Mouse (Mus musculus) mouse trophoblast stem cell (cell line): ENCODE measurements around the gene Msantd1.

ENCODE experiments used
- in situ Hi-C, 2 experiments: fragments of 300-500 bp; cut with MseI, MboI; formaldehyde crosslinking; loops; 2 replicates in 1 of 2; 3 replicates in 1 of 2; pipeline ENCODE4 v1.15.1; 2025

Gene Msantd1

GRCm38 (mm10) chr5:34923920-34924319 is 16.1 kb downstream of the Msantd1 start:
- in situ Hi-C loops, result no loop called here

- in situ Hi-C loops, result no loop called here
These were observed 16.7 kb downstream of the Msantd1 start for GRCm38 (mm10) chr5:34924519-34924918.

GRCm38 (mm10) chr5:34927648-34928047 is 19.8 kb downstream of the Msantd1 start:
- in situ Hi-C loops, result no loop called here

GRCm38 (mm10) chr5:34930151-34930975 is 22.6 kb downstream of the Msantd1 start:
- in situ Hi-C loops, result no loop called here

GRCm38 (mm10) chr5:34931091-34931490 is 23.3 kb downstream of the Msantd1 start:
- in situ Hi-C loops, result no loop called here

- in situ Hi-C loops, result no loop called here
These were observed 24.0 kb downstream of the Msantd1 start for GRCm38 (mm10) chr5:34931516-34932457.

- in situ Hi-C loops, result no loop called here
These were observed 24.6 kb downstream of the Msantd1 start for GRCm38 (mm10) chr5:34932458-34932806.

- in situ Hi-C loops, result no loop called here
These were observed 25.6 kb downstream of the Msantd1 start for GRCm38 (mm10) chr5:34933461-34933860.

GRCm38 (mm10) chr5:34941710-34942470 is 34.1 kb downstream of the Msantd1 start:
- in situ Hi-C loops, result no loop called here

GRCm38 (mm10) chr5:34943428-34943827 is 35.6 kb downstream of the Msantd1 start:
- in situ Hi-C loops, result no loop called here

- in situ Hi-C loops, result no loop called here
These were observed 41.3 kb downstream of the Msantd1 start, which contains the start of gene Rgs12 for GRCm38 (mm10) chr5:34948861-34949760. TSS of gene Rgs12 (plus strand) at chr5:34949445.

GRCm38 (mm10) chr5:34949769-34950211 is 42.0 kb downstream of the Msantd1 start:
- in situ Hi-C loops, result no loop called here

GRCm38 (mm10) chr5:34950486-34951160 is 42.8 kb downstream of the Msantd1 start:
- in situ Hi-C loops, result no loop called here

GRCm38 (mm10) chr5:34951161-34951834 is 43.5 kb downstream of the Msantd1 start:
- in situ Hi-C loops, result no loop called here

- in situ Hi-C loops, result no loop called here
These were observed 46.7 kb downstream of the Msantd1 start for GRCm38 (mm10) chr5:34954508-34954907.

- in situ Hi-C loops, result no loop called here
These were observed 47.8 kb downstream of the Msantd1 start for GRCm38 (mm10) chr5:34955630-34956029.

GRCm38 (mm10) chr5:34956151-34956550 is 48.3 kb downstream of the Msantd1 start:
- in situ Hi-C loops, result no loop called here

- in situ Hi-C loops, result no loop called here
These were observed 49.2 kb downstream of the Msantd1 start for GRCm38 (mm10) chr5:34957015-34957414.

- in situ Hi-C loops, result no loop called here
These were observed 52.2 kb downstream of the Msantd1 start for GRCm38 (mm10) chr5:34960021-34960420.
